Mouse (Mus musculus) forebrain, embryonic 13.5 days (tissue): ENCODE data around the gene Adamtsl1. TPM values are rescaled to one million over a fixed set of nuclear protein-coding genes. Genes with fewer than 3 reads are reported as not detected.

ENCODE experiments used
- ATAC-seq: fragments of 200-750 bp; cut with Nextera tagmentation; 2 replicates; pipeline ENCODE4 v1.8.0; 2017
- H3K27ac ChIP-seq: fragments of 300-500 bp; sonication (generic); 2 replicates; pipeline ENCODE4 v1.5.1; 2015; ENCODE audit warnings: inconsistent platforms, mild to moderate bottlenecking, moderate library complexity
- H3K27me3 ChIP-seq: fragments of 300-500 bp; sonication (generic); 2 replicates; pipeline ENCODE4 v1.6.1; 2015; ENCODE audit warnings: mild to moderate bottlenecking, inconsistent platforms
- H3K36me3 ChIP-seq: fragments of 300-500 bp; sonication (generic); 2 replicates; pipeline ENCODE4 v1.6.1; 2015; ENCODE audit warnings: mild to moderate bottlenecking, inconsistent platforms; ENCODE audit not compliant: poor library complexity, severe bottlenecking
- H3K4me1 ChIP-seq: fragments of 300-500 bp; sonication (generic); 2 replicates; pipeline ENCODE4 v1.6.1; 2015; ENCODE audit warnings: inconsistent platforms
- H3K4me2 ChIP-seq: fragments of 300-500 bp; sonication (generic); 2 replicates; pipeline ENCODE4 v1.6.1; 2015; ENCODE audit warnings: inconsistent platforms, mild to moderate bottlenecking, moderate library complexity
- H3K4me3 ChIP-seq: fragments of 300-500 bp; sonication (generic); 2 replicates; pipeline ENCODE4 v1.5.1; 2015; ENCODE audit warnings: mild to moderate bottlenecking, inconsistent platforms
- H3K9ac ChIP-seq: fragments of 300-500 bp; sonication (generic); 2 replicates; pipeline ENCODE4 v1.6.1; 2015; ENCODE audit warnings: mild to moderate bottlenecking, inconsistent platforms
- H3K9me3 ChIP-seq: fragments of 300-500 bp; sonication (generic); replicated peaks from 2 replicates; pipeline ENCODE4 v1.6.1; 2016; ENCODE audit warnings: inconsistent platforms
- WGBS: fragments of 180-500 bp; shearing (Covaris S2); methylation state at CpG from one replicate; pipeline ENCODE4 v1.1.7; 2015; 5-methylcytosine and 5-hydroxymethylcytosine counted together
- polyA plus RNA-seq: library from polyadenylated mRNA; unstranded; fragments of >200 nt; fragmentation: Nextera tagmentation; extraction: Ambion mirVana; gene quantifications from 2 replicates; pipeline ENCODE4 v1.2.1, GENCODE M21; 2015

The Adamtsl1 gene
- polyA plus RNA-seq, 1 experiment from 2014 or later, result 5.3 TPM

DNA sequence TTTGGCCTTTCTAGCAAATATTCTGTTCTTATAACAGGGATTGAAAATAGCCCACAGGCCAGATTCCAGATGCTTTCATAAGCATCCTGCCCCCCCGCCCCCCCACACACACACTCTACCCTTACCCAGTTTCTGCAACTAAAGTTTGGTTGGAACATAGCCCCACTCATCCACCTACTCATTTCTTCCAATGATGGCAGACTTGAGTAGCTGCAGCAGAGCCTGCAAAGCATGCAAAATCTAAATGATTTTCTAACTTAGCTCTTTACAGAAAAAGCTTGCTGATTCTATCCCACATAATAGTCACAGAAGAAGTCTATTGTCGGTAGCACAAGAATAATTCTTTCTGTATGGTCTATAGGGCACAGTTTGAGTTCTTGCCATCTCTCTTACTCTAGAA, 760.7 kb downstream of the Adamtsl1 start:
- 82% methylated on average over 2 of the region's 2 CpGs for WGBS
- no peak overlapping the region for H3K27ac ChIP-seq
- no peaks in the 10 kb centered on the region for H3K36me3 ChIP-seq
- ATAC-seq, result no peak
- no peak overlapping the region for H3K4me2 ChIP-seq
- H3K9ac ChIP-seq, result no peak overlapping the region
- H3K9me3 ChIP-seq, result no peaks in the 10 kb centered on the region
- H3K4me3 ChIP-seq, result no peak overlapping the region
- H3K4me1 ChIP-seq, result peaks cover 16% of the 10 kb centered on the region; the same call in 1 of the 2 replicates
- no peaks in the 10 kb centered on the region for H3K27me3 ChIP-seq

DNA sequence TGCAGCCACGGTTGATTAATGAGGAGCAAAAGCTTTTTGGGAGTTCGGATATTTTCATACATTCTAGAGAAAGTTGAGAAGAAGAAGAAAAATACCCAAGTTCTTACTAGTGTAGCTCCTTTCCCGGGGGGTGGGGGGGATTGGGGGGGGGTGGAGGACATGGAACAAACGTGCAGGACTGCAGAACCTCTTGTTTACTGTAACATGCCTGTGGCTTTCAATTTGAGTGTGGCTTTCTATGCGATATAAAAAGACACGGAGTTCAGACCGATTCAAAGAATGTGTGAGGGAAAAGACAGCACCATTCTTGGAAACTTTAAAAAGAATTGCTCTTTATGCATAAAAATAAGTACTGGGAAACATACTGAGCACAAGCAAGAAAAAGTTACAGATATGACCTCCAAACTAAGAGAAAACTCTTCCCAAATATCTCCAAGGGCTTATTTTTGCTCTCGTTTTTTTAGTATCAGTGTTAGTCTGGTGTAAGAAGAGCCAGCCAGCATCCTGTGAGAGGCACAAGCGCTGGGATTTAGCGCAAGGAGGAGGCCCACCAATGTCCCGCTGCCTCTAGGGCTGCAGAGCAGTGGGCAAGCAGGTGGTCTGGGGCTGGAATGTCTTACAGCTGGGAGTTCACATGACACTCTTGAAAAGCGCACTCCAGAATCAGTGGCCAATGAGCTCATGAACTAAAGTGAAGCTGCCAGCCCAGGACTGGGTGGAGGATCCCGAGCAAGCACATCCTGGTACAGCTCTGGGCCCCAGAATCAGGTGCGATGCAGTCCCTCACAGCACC, 762.2 kb downstream of the Adamtsl1 start:
- H3K4me2 ChIP-seq, result no peak overlapping the region
- no peaks in the 10 kb centered on the region for H3K9me3 ChIP-seq
- H3K4me1 ChIP-seq, result peaks cover 16% of the 10 kb centered on the region; the same call in 1 of the 2 replicates
- H3K36me3 ChIP-seq, result no peaks in the 10 kb centered on the region
- no peak overlapping the region for H3K27ac ChIP-seq
- ATAC-seq, result no peak
- H3K4me3 ChIP-seq, result no peak overlapping the region
- H3K9ac ChIP-seq, result no peak overlapping the region
- H3K27me3 ChIP-seq, result no peaks in the 10 kb centered on the region
- 73% methylated on average over 14 of the region's 14 CpGs for WGBS

DNA sequence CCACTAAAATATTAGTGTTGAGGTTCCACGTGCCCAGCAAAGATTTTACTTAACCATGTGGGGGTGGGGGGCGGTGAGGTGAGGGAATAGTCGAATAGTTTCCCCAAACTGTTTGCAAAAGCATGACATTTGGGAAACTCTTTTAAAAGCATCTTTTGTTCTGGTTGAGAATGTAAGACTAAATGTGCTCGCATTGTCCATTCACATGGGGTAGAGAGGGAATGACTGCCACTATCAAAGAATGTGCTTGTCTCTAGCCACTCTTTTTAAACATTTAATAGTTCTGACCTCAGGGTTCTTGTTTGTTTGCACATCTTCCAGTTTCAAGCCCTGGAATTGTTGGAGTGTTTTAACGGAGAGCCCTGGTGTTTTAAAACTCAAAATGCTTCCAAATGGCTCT, 764.6 kb downstream of the Adamtsl1 start:
- 41% methylated on average over 5 of the region's 5 CpGs for WGBS
- H3K36me3 ChIP-seq, result no peaks in the 10 kb centered on the region
- H3K27ac ChIP-seq, result no peak overlapping the region
- H3K4me2 ChIP-seq, result no peak overlapping the region
- ATAC-seq, result no peak
- H3K9ac ChIP-seq, result no peak overlapping the region
- peaks cover 16% of the 10 kb centered on the region; the same call in 1 of the 2 replicates for H3K4me1 ChIP-seq
- no peaks in the 10 kb centered on the region for H3K9me3 ChIP-seq
- H3K27me3 ChIP-seq, result no peaks in the 10 kb centered on the region
- H3K4me3 ChIP-seq, result no peak overlapping the region

DNA sequence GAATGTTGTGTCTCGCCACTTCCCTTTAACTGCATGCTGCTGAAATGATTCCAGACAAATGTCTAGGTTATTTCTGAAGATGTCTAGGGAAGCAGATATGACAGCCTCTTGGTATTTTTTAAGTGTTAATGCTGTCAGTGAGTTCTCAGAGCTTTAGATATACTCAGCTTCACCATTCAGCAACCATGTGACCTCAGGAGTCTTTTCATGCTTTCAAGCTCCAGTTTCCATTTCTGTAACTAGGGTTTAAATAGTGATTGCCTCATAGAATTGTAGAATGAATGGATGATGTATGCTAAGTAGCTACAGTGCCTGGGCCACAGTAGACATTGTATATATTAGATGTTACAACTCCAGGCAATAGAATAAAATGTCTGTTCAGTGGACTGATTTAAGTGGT, 772.6 kb downstream of the Adamtsl1 start:
- no peak overlapping the region for H3K4me3 ChIP-seq
- 0 out of 2 replicates have a peak, but pooled peaks cover 4% of the 10 kb centered on the region for H3K4me1 ChIP-seq
- no peaks in the 10 kb centered on the region for H3K36me3 ChIP-seq
- no peak overlapping the region for H3K27ac ChIP-seq
- ATAC-seq, result no peak
- no peak overlapping the region for H3K4me2 ChIP-seq
- no peak overlapping the region for H3K9ac ChIP-seq
- no peaks in the 10 kb centered on the region for H3K27me3 ChIP-seq
- no peaks in the 10 kb centered on the region for H3K9me3 ChIP-seq
- WGBS, result 82% methylated on average over 1 of the region's 1 CpGs

DNA sequence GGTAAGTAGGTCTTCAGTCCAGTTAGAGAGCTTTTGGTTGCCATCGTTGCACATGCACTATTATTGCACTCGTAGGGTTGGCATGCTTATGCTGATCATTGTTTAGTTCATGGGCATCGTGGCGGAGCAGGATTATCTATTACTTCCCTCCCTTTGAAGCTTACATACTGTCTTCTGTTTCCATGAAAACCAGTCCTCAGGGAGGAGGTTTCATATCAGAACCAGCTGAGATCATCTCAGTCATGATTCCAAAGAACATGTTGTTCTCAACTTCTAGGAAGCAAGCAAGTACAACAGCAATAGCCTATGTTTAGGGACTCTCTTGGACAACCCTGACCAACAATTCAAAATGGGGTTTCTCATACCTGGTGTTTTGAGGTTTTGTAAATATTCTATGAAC, 774.3 kb downstream of the Adamtsl1 start:
- Histone ChIP-seq H3K9me3 (no peaks in the 10 kb centered on the region), H3K9ac (no peak overlapping the region), H3K4me1 (0 out of 2 replicates have a peak, but pooled peaks cover 4% of the 10 kb centered on the region), H3K4me3 (no peak overlapping the region), H3K36me3 (no peaks in the 10 kb centered on the region), H3K27ac (no peak overlapping the region), H3K4me2 (no peak overlapping the region), H3K27me3 (no peaks in the 10 kb centered on the region)
- no peak for ATAC-seq
- WGBS, result 92% methylated on average over 4 of the region's 4 CpGs

DNA sequence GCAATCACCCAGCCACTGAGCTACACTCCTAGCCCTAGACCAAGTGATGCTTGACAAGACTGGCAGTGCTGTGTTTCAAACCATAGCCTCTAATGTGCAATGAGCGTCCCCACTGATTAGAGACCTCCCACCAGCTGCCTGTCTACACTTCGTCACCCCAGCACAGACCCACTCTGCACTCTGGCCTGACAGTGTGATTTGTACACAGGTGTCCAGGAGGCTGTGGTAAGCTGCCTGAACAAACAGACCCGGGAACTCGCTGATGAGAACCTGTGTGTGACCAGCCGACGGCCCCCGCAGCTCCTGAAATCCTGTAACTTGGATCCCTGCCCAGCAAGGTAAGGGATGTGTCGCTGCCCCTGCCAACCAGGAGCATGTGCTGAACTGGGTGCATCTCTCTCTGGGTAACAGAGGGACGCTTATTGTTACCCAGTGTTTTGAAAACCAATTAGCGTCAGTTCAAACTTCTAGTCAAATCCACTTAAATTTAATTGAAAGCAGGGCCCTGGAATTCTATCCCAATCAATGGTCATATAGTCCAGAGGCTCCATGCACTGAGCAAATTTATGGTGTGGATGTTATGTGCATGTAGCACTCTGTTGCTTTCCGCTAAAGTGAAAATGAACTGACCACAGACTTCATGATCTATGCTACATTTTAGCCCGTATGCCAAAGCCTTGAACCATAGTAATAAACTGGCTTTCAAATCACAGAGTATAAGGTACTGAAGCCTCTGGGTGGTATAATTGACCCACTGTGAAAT, 775.7 kb downstream of the Adamtsl1 start:
- H3K4me2 ChIP-seq, result no peak overlapping the region
- H3K4me1 ChIP-seq, result 0 out of 2 replicates have a peak, but pooled peaks cover 4% of the 10 kb centered on the region
- no peaks in the 10 kb centered on the region for H3K27me3 ChIP-seq
- ATAC-seq, result peak; percentile 45
- no peak overlapping the region for H3K27ac ChIP-seq
- no peak overlapping the region for H3K9ac ChIP-seq
- no peaks in the 10 kb centered on the region for H3K9me3 ChIP-seq
- WGBS, result 54% methylated on average over 12 of the region's 12 CpGs
- no peaks in the 10 kb centered on the region for H3K36me3 ChIP-seq
- no peak overlapping the region for H3K4me3 ChIP-seq

DNA sequence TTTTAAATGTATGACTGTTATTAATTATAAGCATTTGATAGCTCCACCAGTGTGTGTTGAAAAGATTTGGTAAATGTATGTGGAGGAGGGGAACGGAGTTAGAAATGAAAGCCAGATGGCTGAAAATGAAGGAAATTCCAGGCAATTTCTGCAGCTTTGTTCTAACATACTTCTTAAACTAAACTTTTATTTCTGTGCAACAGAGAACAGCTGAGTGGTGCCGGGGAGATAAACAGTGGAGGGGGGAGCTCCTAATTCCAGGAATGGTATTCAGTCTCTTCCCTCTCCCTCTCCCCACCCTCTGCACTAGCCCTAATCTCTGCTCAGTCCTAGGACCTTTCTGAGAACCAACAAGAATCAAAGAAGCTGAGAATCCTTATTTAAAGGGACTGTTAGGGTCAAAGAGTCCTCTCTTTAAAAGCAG, 780.9 kb downstream of the Adamtsl1 start:
- Histone ChIP-seq H3K27me3 (no peaks in the 10 kb centered on the region), H3K4me2 (no peak overlapping the region), H3K4me1 (no peaks in the 10 kb centered on the region), H3K4me3 (no peak overlapping the region), H3K27ac (no peak overlapping the region), H3K9ac (no peak overlapping the region), H3K9me3 (no peaks in the 10 kb centered on the region), H3K36me3 (no peaks in the 10 kb centered on the region)
- WGBS, result 44% methylated on average over 2 of the region's 2 CpGs
- no peak; the same call in 1 of the 2 replicates for ATAC-seq

DNA sequence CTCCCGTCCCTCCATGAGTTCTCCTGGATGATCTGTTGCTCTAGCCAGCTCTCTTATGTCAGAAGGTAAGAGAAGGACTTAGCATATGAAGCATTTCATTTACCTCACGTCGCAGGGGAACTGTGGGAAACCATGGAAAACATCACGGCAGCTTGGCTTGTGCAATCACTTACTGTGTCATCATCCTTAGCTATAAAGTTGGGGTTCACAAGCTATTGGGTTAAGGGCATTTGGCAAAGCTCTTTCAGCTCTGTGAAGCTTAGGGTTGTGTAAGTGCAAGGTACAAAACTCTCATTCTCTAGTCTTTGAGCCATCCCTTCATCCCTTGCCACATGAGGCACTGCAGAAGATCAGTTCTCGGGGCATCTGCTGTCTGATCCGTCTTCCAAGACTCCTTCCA, 787.5 kb downstream of the Adamtsl1 start:
- H3K4me1 ChIP-seq, result no peaks in the 10 kb centered on the region
- H3K36me3 ChIP-seq, result no peaks in the 10 kb centered on the region
- no peak for ATAC-seq
- no peak overlapping the region for H3K4me2 ChIP-seq
- H3K4me3 ChIP-seq, result no peak overlapping the region
- H3K9me3 ChIP-seq, result no peaks in the 10 kb centered on the region
- no peak overlapping the region for H3K27ac ChIP-seq
- 87% methylated on average over 6 of the region's 6 CpGs for WGBS
- no peaks in the 10 kb centered on the region for H3K27me3 ChIP-seq
- no peak overlapping the region for H3K9ac ChIP-seq

DNA sequence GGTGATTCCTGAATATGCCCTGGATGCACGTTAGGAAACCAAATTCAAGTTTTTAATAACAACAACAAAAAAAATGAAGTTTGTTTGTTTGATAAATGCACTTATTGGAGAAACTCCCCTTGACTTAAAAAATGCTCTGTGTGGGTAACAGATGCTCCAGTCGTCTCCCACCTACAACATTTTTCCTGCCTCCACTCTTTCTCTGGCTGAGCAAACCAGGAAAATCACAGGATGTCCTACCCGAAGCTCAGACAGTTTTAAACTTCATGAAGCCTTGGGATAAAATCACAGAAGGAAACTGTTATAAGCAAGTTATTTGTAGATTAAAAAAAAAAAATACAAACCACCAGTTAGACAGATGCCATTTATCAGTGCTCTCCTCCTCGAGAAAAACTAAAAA, 788.1 kb downstream of the Adamtsl1 start:
- Histone ChIP-seq H3K4me2 (no peak overlapping the region), H3K27me3 (no peaks in the 10 kb centered on the region), H3K4me1 (no peaks in the 10 kb centered on the region), H3K36me3 (no peaks in the 10 kb centered on the region), H3K9ac (no peak overlapping the region), H3K9me3 (no peaks in the 10 kb centered on the region), H3K4me3 (no peak overlapping the region), H3K27ac (no peak overlapping the region)
- 76% methylated on average over 4 of the region's 4 CpGs for WGBS
- no peak for ATAC-seq

DNA sequence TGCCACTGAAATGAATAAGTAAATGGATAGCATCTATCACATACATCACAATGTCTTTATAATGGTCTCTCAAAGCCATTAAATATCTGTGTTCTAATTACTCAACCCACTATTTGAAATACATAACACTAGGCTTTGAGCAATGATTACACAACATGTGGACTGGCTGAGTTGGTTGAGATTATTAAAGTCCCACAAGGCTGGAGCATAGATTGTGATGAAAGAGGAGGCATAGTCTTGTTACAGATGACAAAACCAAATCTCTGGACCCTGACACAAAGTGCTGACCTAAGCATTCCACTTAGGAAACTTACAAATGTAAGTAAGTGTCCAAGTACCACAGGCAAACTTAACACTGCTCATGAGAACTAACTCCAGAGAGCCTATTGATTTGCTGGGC, 792.8 kb downstream of the Adamtsl1 start:
- no peaks in the 10 kb centered on the region for H3K36me3 ChIP-seq
- no peaks in the 10 kb centered on the region for H3K9me3 ChIP-seq
- H3K27ac ChIP-seq, result no peak overlapping the region
- no peak overlapping the region for H3K9ac ChIP-seq
- no peaks in the 10 kb centered on the region; the same call in 1 of the 2 replicates for H3K4me1 ChIP-seq
- no peaks in the 10 kb centered on the region for H3K27me3 ChIP-seq
- ATAC-seq, result no peak
- H3K4me3 ChIP-seq, result no peak overlapping the region
- no peak overlapping the region for H3K4me2 ChIP-seq

DNA sequence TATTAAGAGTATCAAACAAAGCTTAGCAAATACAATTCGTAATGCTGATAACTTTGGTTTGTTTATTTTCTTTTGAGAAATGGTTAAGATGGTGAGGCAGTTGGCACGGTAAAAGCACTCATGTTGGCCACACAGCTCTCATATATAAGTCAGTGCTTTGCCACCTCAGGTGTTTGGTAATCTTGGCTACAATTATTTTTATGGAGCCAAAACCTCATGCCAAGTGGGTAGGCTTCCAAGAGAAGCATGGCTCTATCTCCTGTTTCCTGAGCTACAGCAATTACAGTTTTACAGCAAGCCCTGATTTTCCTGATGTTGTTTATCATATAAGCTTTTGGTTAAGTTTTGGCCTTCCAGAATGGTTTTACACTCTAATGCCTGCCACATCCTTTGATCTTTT, 795.2 kb downstream of the Adamtsl1 start:
- 88% methylated on average over 2 of the region's 2 CpGs for WGBS
- H3K4me3 ChIP-seq, result no peak overlapping the region
- H3K36me3 ChIP-seq, result no peaks in the 10 kb centered on the region
- H3K27me3 ChIP-seq, result no peaks in the 10 kb centered on the region
- H3K27ac ChIP-seq, result no peak overlapping the region
- H3K9ac ChIP-seq, result no peak overlapping the region
- H3K9me3 ChIP-seq, result no peaks in the 10 kb centered on the region
- ATAC-seq, result no peak
- H3K4me1 ChIP-seq, result no peaks in the 10 kb centered on the region; the same call in 1 of the 2 replicates
- H3K4me2 ChIP-seq, result no peak overlapping the region
